ENCODE assay signal across 18 mouse cellular contexts in the genomic region with DNA sequence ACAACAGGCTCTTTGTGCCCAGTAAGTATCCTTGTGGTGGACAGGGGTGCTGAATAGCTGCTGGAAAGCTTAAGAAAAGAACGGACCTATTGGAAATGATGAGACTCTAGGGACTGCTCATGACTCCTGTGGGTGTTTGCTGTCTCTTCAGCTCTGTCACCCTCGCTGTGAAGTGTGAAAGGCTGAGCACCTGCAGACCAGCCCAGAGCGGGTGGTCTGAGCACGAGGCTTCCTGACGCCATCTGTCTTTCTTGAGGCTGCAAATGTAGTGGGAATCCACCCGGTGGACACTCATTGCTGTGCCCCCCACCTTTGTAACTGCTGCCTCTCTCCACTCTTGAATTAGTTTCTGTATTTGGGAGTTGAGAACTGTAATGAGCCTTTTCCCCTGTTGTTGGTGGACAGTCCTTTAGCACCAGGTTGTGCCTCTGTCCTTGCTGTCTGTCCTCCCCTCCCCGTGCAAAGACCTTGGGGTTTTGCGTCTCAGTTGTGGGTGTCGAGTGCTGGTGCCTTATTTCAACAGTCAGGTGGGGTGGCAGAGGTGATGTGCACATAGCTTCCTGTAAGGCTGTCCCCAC.
DNase-seq lines count a peak whose midpoint lies in the region; ATAC-seq and TF ChIP-seq lines count a peak whose summit lies in the region.
"Had no signal": no experiment of that assay in that cellular context is flagged by ENCODE, and none has a peak within 500 bp of the region (broad histone marks: within the 10 kb centered on the region; RNA-seq: fewer than 3 reads in every experiment).

No protein-coding gene starts in this region.

- H3K4me3 ChIP-seq in kidney, postnatal 0 days (replicated peaks; ENCODE audit: low read depth, low read length), result no peak overlapping the region
- H3K4me3 ChIP-seq in midbrain, postnatal 0 days (ENCODE audit: low read depth, low read length), result no peak overlapping the region
- no peak overlapping the region for H3K4me3 ChIP-seq in midbrain, embryonic 11.5 days (ENCODE audit: low read depth, low read length)
- H3K4me3 ChIP-seq: heart, embryonic 10.5 days; left cerebral cortex, adult 2 months; limb, embryonic 12.5 days; liver, embryonic 15.5 days; megakaryocyte, embryonic 14.5 days had no signal

- no peak for DNase-seq in frontal cortex, postnatal 25 days (ENCODE audit: low spot score in 2 of 2)
- no peak for DNase-seq in kidney, postnatal 0 days (ENCODE audit: low spot score)
- no peak for DNase-seq in kidney, postnatal 14 days
- no peak for DNase-seq in midbrain, postnatal 0 days (ENCODE audit: low spot score)
- no peak for DNase-seq in midbrain, embryonic 11.5 days (ENCODE audit: low spot score, missing footprints)
- DNase-seq in urinary bladder, postnatal 4 days (ENCODE audit: low spot score in 2 of 2), result no peak
- DNase-seq: adrenal gland, postnatal 25 days; kidney, adult 8-10 months; thymus, adult 18-20 months had no signal

- no peaks in the 10 kb centered on the region for H3K9me3 ChIP-seq in kidney, postnatal 0 days (replicated peaks; ENCODE audit: low read length)
- H3K9me3 ChIP-seq in midbrain, postnatal 0 days (ENCODE audit: low read length), result no peaks in the 10 kb centered on the region
- no peaks in the 10 kb centered on the region for H3K9me3 ChIP-seq in midbrain, embryonic 11.5 days (ENCODE audit: control insufficient read depth, low read length)
- H3K9me3 ChIP-seq: heart, embryonic 10.5 days; limb, embryonic 12.5 days; liver, embryonic 15.5 days had no signal

- 85% methylated on average over 9 of the region's 9 CpGs for WGBS in kidney, postnatal 0 days
- 85% methylated on average over 9 of the region's 9 CpGs for WGBS in midbrain, postnatal 0 days
- 92% methylated on average over 9 of the region's 9 CpGs for WGBS in midbrain, embryonic 11.5 days

- no peaks in the 10 kb centered on the region for H3K4me1 ChIP-seq in kidney, postnatal 0 days (replicated peaks; ENCODE audit: insufficient read depth, low read length)
- no peaks in the 10 kb centered on the region for H3K4me1 ChIP-seq in midbrain, postnatal 0 days (ENCODE audit: insufficient read depth, low read length)
- H3K4me1 ChIP-seq in midbrain, embryonic 11.5 days (ENCODE audit: control insufficient read depth, insufficient read depth, low read length), result no peaks in the 10 kb centered on the region

- TF ChIP-seq CTCF in kidney, postnatal 0 days (IDR thresholded peaks at IDR 0.05; ENCODE audit: low read depth), result no peak
- no peak for TF ChIP-seq CTCF in midbrain, postnatal 0 days (IDR thresholded peaks at IDR 0.05)

- H3K36me3 ChIP-seq in kidney, postnatal 0 days (ENCODE audit: insufficient read depth, low read length), result 0 out of 2 replicates have a peak, but pooled peaks cover 7% of the 10 kb centered on the region
- peaks cover 8% of the 10 kb centered on the region for H3K36me3 ChIP-seq in midbrain, postnatal 0 days (ENCODE audit: insufficient read depth, low read length)
- peaks cover 2% of the 10 kb centered on the region; the same call in 1 of the 2 replicates for H3K36me3 ChIP-seq in midbrain, embryonic 11.5 days (ENCODE audit: control insufficient read depth, insufficient read depth, low read length)
- H3K36me3 ChIP-seq: heart, embryonic 10.5 days; liver, embryonic 15.5 days had no signal

- H3K27me3 ChIP-seq in kidney, postnatal 0 days (ENCODE audit: insufficient read depth, low read length), result no peaks in the 10 kb centered on the region
- no peaks in the 10 kb centered on the region for H3K27me3 ChIP-seq in midbrain, postnatal 0 days (ENCODE audit: insufficient read depth, low read length)
- H3K27me3 ChIP-seq in midbrain, embryonic 11.5 days (ENCODE audit: control insufficient read depth, insufficient read depth, low read length), result no peaks in the 10 kb centered on the region
- H3K27me3 ChIP-seq: limb, embryonic 12.5 days; liver, embryonic 15.5 days; megakaryocyte, embryonic 14.5 days had no signal

- peak; percentile 8; the same call in 1 of the 2 replicates for ATAC-seq in frontal cortex, adult (ENCODE audit: low TSS enrichment)
- ATAC-seq in kidney, postnatal 0 days (replicated peaks; ENCODE audit: low FRiP score, low read depth), result no peak
- peak; percentile 32; the same call in 1 of the 2 replicates for ATAC-seq in midbrain, postnatal 0 days (ENCODE audit: low FRiP score)
- no peak for ATAC-seq in midbrain, embryonic 11.5 days (ENCODE audit: low FRiP score)
- ATAC-seq: forebrain, embryonic 16.5 days had no signal

- H3K4me2 ChIP-seq in kidney, postnatal 0 days (ENCODE audit: low read length), result no peak overlapping the region
- no peak overlapping the region for H3K4me2 ChIP-seq in midbrain, postnatal 0 days (ENCODE audit: low read depth, low read length, poor library complexity, severe bottlenecking)
- no peak overlapping the region for H3K4me2 ChIP-seq in midbrain, embryonic 11.5 days
- H3K4me2 ChIP-seq: limb, embryonic 12.5 days; liver, embryonic 15.5 days; lung, embryonic 14.5 days had no signal

- H3K27ac ChIP-seq in kidney, postnatal 0 days, result 0 out of 2 replicates have a peak overlapping the region, but pooled peaks have one; percentile 8
- no peak overlapping the region for H3K27ac ChIP-seq in midbrain, postnatal 0 days (ENCODE audit: low read depth, low read length)
- no peak overlapping the region for H3K27ac ChIP-seq in midbrain, embryonic 11.5 days (ENCODE audit: low read depth, low read length)
- H3K27ac ChIP-seq: heart, embryonic 10.5 days; left cerebral cortex, adult 2 months; limb, embryonic 12.5 days; liver, embryonic 15.5 days; stomach, postnatal 0 days had no signal

- H3K9ac ChIP-seq in kidney, postnatal 0 days (ENCODE audit: low read depth, low read length), result no peak overlapping the region
- H3K9ac ChIP-seq in midbrain, postnatal 0 days (replicated peaks; ENCODE audit: low read length, poor library complexity, severe bottlenecking), result no peak overlapping the region
- H3K9ac ChIP-seq in midbrain, embryonic 11.5 days (ENCODE audit: low read length), result no peak overlapping the region
- H3K9ac ChIP-seq: limb, embryonic 12.5 days; liver, embryonic 15.5 days; lung, embryonic 14.5 days had no signal

Comparison
In these comparisons a context has a peak if more than half of its experiments do, and no peak if none do; other contexts are left out.
1. ATAC-seq: peak in frontal cortex, adult (single experiment) and midbrain, postnatal 0 days (single experiment); none in kidney, postnatal 0 days (single experiment) and midbrain, embryonic 11.5 days (single experiment).